Mouse (Mus musculus) ES-E14 (cell line): ENCODE data around the gene Ifna15. TPM values are rescaled to one million over a fixed set of nuclear protein-coding genes. Genes with fewer than 3 reads are reported as not detected.

Experiments
- DNase-seq: peaks from one replicate; pipeline ENCODE4 v3.0.0-alpha.2; 2013; ENCODE audit warnings: low read depth, low spot score
- H3K27ac ChIP-seq: 2 replicates; pipeline ENCODE4 v1.5.1; 2012; ENCODE audit warnings: low read depth, mild to moderate bottlenecking, low read length, moderate library complexity, mixed read lengths; ENCODE audit not compliant: poor library complexity, insufficient read depth, severe bottlenecking
- H3K36me3 ChIP-seq: 2 replicates; pipeline ENCODE4 v1.6.1; 2012; ENCODE audit warnings: mild to moderate bottlenecking, low read length, moderate library complexity, mixed read lengths; ENCODE audit not compliant: control insufficient read depth, poor library complexity, insufficient read depth, severe bottlenecking
- H3K4me1 ChIP-seq, 2 experiments: fragments of 150-350 bp in 1 of 2; sonication (generic) in 1 of 2; 2 replicates each; pipeline ENCODE4 v1.6.1; 2012; ENCODE audit warnings: low read length in 2 of 2, mild to moderate bottlenecking in 1 of 2, mixed read lengths in 1 of 2; ENCODE audit not compliant: control insufficient read depth in 2 of 2, insufficient read depth in 2 of 2, poor library complexity in 1 of 2
- H3K4me3 ChIP-seq, 2 experiments: fragments of 150-350 bp in 1 of 2; sonication (generic) in 1 of 2; 2 replicates each; pipeline ENCODE4 v1.5.1; 2012; ENCODE audit warnings: low read length in 2 of 2, low read depth in 1 of 2, mild to moderate bottlenecking in 1 of 2, mixed read lengths in 1 of 2; ENCODE audit not compliant: insufficient read depth in 1 of 2, poor library complexity in 1 of 2, severe bottlenecking in 1 of 2
- H3K9ac ChIP-seq: 2 replicates; pipeline ENCODE4 v1.6.1; 2012; ENCODE audit warnings: low read depth, mild to moderate bottlenecking, low read length, mixed read lengths; ENCODE audit not compliant: poor library complexity, insufficient read depth, severe bottlenecking
- H3K9me3 ChIP-seq: fragments of 150-350 bp; sonication (generic); 2 replicates; pipeline ENCODE4 v1.6.1; 2012; ENCODE audit warnings: low read depth, mild to moderate bottlenecking, low read length; ENCODE audit not compliant: control insufficient read depth, insufficient read depth
- CHD2 ChIP-seq: IDR thresholded peaks from 2 replicates; pipeline ENCODE4 v1.6.1; 2014; ENCODE audit warnings: mild to moderate bottlenecking, low read depth, low read length, inconsistent platforms
- HCFC1 ChIP-seq: IDR thresholded peaks from 2 replicates; pipeline ENCODE4 v1.6.1; 2012; ENCODE audit warnings: low read length, inconsistent platforms, borderline replicate concordance; ENCODE audit not compliant: insufficient read depth
- MAFK ChIP-seq: IDR thresholded peaks from 2 replicates; pipeline ENCODE4 v1.6.1; 2014; ENCODE audit warnings: mild to moderate bottlenecking, low read depth, low read length, inconsistent platforms; ENCODE audit not compliant: insufficient read depth
- ZC3H11A ChIP-seq: IDR thresholded peaks from 2 replicates; pipeline ENCODE4 v1.6.1; 2012; ENCODE audit warnings: low read depth, mild to moderate bottlenecking, inconsistent platforms, low read length, borderline replicate concordance
- ZNF384 ChIP-seq: IDR thresholded peaks from 2 replicates; pipeline ENCODE4 v1.6.1; 2012; ENCODE audit warnings: low read depth, low read length, inconsistent platforms
- in situ Hi-C, 2 experiments: fragments of 600-800 bp; cut with MboI; formaldehyde crosslinking; loops; one replicate each; pipeline ENCODE4 v1.15.1; 2025; ENCODE audit warnings: low sequenced_read_pairs in 2 of 2, inconsistent platforms in 1 of 2; ENCODE audit not compliant: unreplicated experiment in 2 of 2
- total RNA-seq: library from RNA; depleted of rRNA; stranded (reverse); fragments of 300-350 nt; gene quantifications from 2 replicates; pipeline ENCODE4 v1.2.3, GENCODE M21; 2012

Ifna15 gene
- total RNA-seq, 1 experiment: not detected

GRCm38 (mm10) chr4:88550161-88550945, 7.7 kb downstream of the Ifna15 start:
- peak; percentile 73 for DNase-seq
- H3K27ac ChIP-seq: no peak overlapping the region

DNA sequence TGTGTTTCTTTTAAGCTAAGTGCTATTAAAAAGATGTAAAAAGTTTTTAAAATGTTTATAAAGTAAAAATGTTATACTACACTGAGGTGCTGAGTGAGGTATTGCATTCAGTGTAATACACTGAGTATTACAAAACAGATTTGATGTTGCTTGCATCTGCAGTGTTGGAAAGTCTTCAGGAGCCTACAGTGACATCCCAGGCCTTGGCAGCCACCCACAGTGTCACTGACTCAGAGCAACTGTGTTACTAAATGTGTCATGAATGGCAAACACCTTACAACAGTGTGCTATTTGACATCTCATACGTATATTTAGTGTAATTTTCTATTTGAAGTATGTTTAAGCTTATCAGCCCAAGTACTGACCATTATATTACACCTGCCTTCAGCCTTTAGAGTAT, 10.1 kb downstream of the Ifna15 start:
- no peak overlapping the region for H3K27ac ChIP-seq
- no peak for DNase-seq
- in situ Hi-C loops: loop anchor here in 1 of 2 experiments (25.0 kb wide), 1 partner anchor 511 kb away; the partner anchor contains the start of gene Mllt3
- no peak overlapping the region for H3K9ac ChIP-seq
- no peaks in the 10 kb centered on the region for H3K36me3 ChIP-seq
- H3K9me3 ChIP-seq: no peaks in the 10 kb centered on the region
- no peaks in the 10 kb centered on the region for H3K4me1 ChIP-seq
- TF ChIP-seq MAFK (no peak), ZC3H11A (no peak), CHD2 (no peak)
- no peak overlapping the region for H3K4me3 ChIP-seq

More at GRCm38 (mm10) chr4:88550161-88550945, 7.7 kb downstream of the Ifna15 start:
- Histone ChIP-seq H3K4me3 (peak overlapping the region in 1 of 2 experiments; percentile 5; a peak in 1 of 4 replicates), H3K36me3 (no peaks in the 10 kb centered on the region), H3K9me3 (no peaks in the 10 kb centered on the region), H3K4me1 (no peaks in the 10 kb centered on the region), H3K9ac (no peak overlapping the region)
- TF ChIP-seq ZNF384: no peak
- no peak for TF ChIP-seq CHD2
- no peak for TF ChIP-seq MAFK
- no peak for TF ChIP-seq HCFC1
- TF ChIP-seq ZC3H11A: no peak
- in situ Hi-C loops: no loop called here

DNA sequence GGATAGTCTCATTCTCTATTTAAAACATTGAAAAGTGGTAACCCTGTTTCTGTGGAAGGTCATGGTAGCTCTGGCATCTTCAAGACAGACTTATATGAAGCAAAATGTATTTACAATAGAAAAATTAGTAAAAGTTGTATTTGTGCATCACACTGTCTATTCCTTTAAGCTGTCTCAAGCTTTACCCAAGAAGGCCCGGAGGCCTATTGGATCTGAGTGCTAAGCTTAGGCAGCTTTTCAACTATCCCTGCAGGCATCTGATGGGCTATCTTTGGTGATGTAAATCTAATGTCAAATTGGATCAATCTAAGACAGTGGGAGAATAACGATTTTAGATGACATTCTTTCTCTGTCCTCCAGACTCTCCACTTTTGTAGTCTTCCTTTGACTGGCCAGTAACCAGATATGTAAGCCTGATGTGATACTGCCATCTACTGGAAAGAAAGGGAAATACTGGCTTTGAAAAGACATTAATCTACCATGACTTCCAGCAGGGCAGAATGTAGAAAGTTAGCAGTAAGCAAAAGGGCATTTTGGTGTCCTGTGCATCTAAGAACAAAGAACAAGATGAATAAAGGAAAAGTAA, 14.3 kb downstream of the Ifna15 start:
- DNase-seq: peak; percentile 60
- no peak overlapping the region for H3K27ac ChIP-seq
- in situ Hi-C loops: loop anchor here in 1 of 2 experiments (25.0 kb wide), 1 partner anchor 506 kb away; the partner anchor contains the start of gene Mllt3
- no peak overlapping the region for H3K4me3 ChIP-seq
- H3K9me3 ChIP-seq: no peaks in the 10 kb centered on the region
- peak; percentile 77; the same call in 1 of the 2 replicates for TF ChIP-seq ZC3H11A
- TF ChIP-seq HCFC1: no peak
- no peak for TF ChIP-seq ZNF384
- TF ChIP-seq MAFK: no peak
- no peaks in the 10 kb centered on the region for H3K4me1 ChIP-seq
- H3K36me3 ChIP-seq: no peaks in the 10 kb centered on the region
- no peak overlapping the region for H3K9ac ChIP-seq

DNA sequence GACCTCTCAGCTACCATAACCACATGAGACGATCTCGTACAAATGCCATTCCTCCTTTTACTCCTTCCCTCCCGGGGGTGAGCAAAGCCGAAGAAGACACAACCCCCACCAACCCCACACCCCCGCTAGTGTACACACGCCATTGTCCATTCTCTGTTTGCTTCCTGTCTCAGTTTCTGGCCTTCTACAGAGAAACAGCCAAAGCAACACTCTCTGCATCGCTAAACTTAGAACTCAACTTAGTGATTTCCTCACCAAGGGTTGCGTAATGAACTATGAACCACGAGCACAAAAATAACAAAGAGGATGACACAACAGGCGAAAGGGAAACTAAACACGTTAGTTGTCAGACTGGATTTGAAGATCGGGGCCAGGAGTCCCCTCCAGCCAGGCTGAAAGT, 20.7 kb downstream of the Ifna15 start:
- in situ Hi-C loops: loop anchor here in 1 of 2 experiments (25.0 kb wide), 1 partner anchor 500 kb away; the partner anchor contains the start of gene Mllt3
- Histone ChIP-seq H3K9me3 (no peaks in the 10 kb centered on the region), H3K4me3 (no peak overlapping the region), H3K9ac (no peak overlapping the region), H3K4me1 (no peaks in the 10 kb centered on the region), H3K27ac (no peak overlapping the region), H3K36me3 (no peaks in the 10 kb centered on the region)
- DNase-seq: no peak
- no peak for TF ChIP-seq ZNF384

GRCm38 (mm10) chr4:88536640-88537039, 21.4 kb downstream of the Ifna15 start:
- H3K27ac ChIP-seq: no peak overlapping the region
- in situ Hi-C loops: loop anchor here in 1 of 2 experiments (25.0 kb wide), 1 partner anchor 499 kb away; the partner anchor contains the start of gene Mllt3
- H3K36me3 ChIP-seq: no peaks in the 10 kb centered on the region
- TF ChIP-seq CHD2: no peak
- no peak for TF ChIP-seq MAFK
- no peak for TF ChIP-seq ZNF384
- TF ChIP-seq ZC3H11A: no peak
- no peak for TF ChIP-seq HCFC1
- DNase-seq: no peak
- H3K4me1 ChIP-seq: no peaks in the 10 kb centered on the region
- H3K9ac ChIP-seq: no peak overlapping the region
- no peaks in the 10 kb centered on the region for H3K9me3 ChIP-seq
- no peak overlapping the region for H3K4me3 ChIP-seq
